Mouse (Mus musculus): Measurements from ENCODE around the gene 1500011B03Rik. TPM values are rescaled to one million over a fixed set of nuclear protein-coding genes. Genes with fewer than 3 reads are reported as not detected.

The 1500011B03Rik gene
- polyA plus RNA-seq, 1 experiment from 2014 or later, result 165 TPM

GRCm38 (mm10) chr5:114836886-114837285 lies 13.6 kb upstream of the 1500011B03Rik start:
- H3K4me2 ChIP-seq (replicated peaks), result no peak overlapping the region
- no peak for ATAC-seq (ENCODE audit: low FRiP score)
- no peak overlapping the region for H3K4me3 ChIP-seq
- peaks cover 2% of the 10 kb centered on the region; the same call in 1 of the 2 replicates for H3K4me1 ChIP-seq
- H3K27me3 ChIP-seq, result no peaks in the 10 kb centered on the region
- no peaks in the 10 kb centered on the region for H3K9me3 ChIP-seq (replicated peaks)
- 72% methylated on average over 12 of the region's 12 CpGs for WGBS
- H3K27ac ChIP-seq, result no peak overlapping the region
- no peaks in the 10 kb centered on the region for H3K36me3 ChIP-seq
- H3K9ac ChIP-seq, result no peak overlapping the region

GRCm38 (mm10) chr5:114829740-114830139 lies 6.5 kb upstream of the 1500011B03Rik start:
- H3K27ac ChIP-seq, result no peak overlapping the region
- 73% methylated on average over 3 of the region's 3 CpGs for WGBS
- H3K4me1 ChIP-seq, result 0 out of 2 replicates have a peak, but pooled peaks cover 3% of the 10 kb centered on the region
- H3K4me2 ChIP-seq (replicated peaks), result no peak overlapping the region
- H3K9ac ChIP-seq, result no peak overlapping the region
- H3K4me3 ChIP-seq, result no peak overlapping the region
- H3K27me3 ChIP-seq, result no peaks in the 10 kb centered on the region
- no peaks in the 10 kb centered on the region for H3K36me3 ChIP-seq
- no peak for ATAC-seq (ENCODE audit: low FRiP score)
- no peaks in the 10 kb centered on the region for H3K9me3 ChIP-seq (replicated peaks)

DNA sequence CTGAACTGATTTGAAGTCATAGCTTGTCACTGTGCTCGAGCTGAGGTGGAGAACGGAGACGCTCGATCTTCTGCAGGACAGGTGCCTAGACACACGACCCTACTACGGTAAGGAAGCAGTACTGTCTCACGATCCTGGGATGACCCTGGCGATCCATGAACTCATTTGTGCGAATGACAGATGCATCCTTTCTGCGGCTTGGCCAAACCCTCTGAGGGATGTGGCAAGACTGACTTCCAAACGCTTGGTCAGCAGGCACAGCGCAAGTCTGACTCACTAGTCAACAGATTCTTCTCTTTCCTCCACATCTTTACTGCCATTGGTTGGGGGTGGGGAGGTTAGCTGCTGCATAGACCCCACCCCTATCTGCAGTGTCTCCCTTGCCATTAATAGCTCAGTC lies 4.2 kb upstream of the 1500011B03Rik start:
- Histone ChIP-seq H3K9me3 (replicated peaks) (no peaks in the 10 kb centered on the region), H3K4me3 (no peak overlapping the region), H3K9ac (no peak overlapping the region), H3K27ac (no peak overlapping the region), H3K4me2 (replicated peaks) (no peak overlapping the region), H3K27me3 (no peaks in the 10 kb centered on the region), H3K4me1 (peaks cover 3% of the 10 kb centered on the region; the same call in 1 of the 2 replicates), H3K36me3 (no peaks in the 10 kb centered on the region)
- ATAC-seq (ENCODE audit: low FRiP score), result no peak
- 91% methylated on average over 12 of the region's 12 CpGs for WGBS

GRCm38 (mm10) chr5:114825978-114826691 lies 2.9 kb upstream of the 1500011B03Rik start:
- Histone ChIP-seq H3K9me3 (replicated peaks) (no peaks in the 10 kb centered on the region), H3K4me1 (peaks cover 5% of the 10 kb centered on the region; the same call in 1 of the 2 replicates), H3K27me3 (no peaks in the 10 kb centered on the region), H3K4me3 (peak overlapping the region; percentile 35), H3K36me3 (0 out of 2 replicates have a peak, but pooled peaks cover 3% of the 10 kb centered on the region), H3K27ac (peak overlapping the region; percentile 62), H3K4me2 (replicated peaks) (peak overlapping the region; percentile 54), H3K9ac (peak overlapping the region; percentile 47; the same call in 1 of the 2 replicates)
- 8% methylated on average over 27 of the region's 27 CpGs for WGBS
- ATAC-seq (ENCODE audit: low FRiP score), result peak; percentile 65

GRCm38 (mm10) chr5:114824197-114824596 lies 929 bp upstream of the 1500011B03Rik start:
- Histone ChIP-seq H3K27me3 (no peaks in the 10 kb centered on the region), H3K4me2 (replicated peaks) (no peak overlapping the region; the same call in 1 of the 2 replicates), H3K27ac (no peak overlapping the region), H3K9ac (no peak overlapping the region), H3K4me3 (no peak overlapping the region), H3K4me1 (peaks cover 5% of the 10 kb centered on the region; the same call in 1 of the 2 replicates), H3K9me3 (replicated peaks) (no peaks in the 10 kb centered on the region), H3K36me3 (0 out of 2 replicates have a peak, but pooled peaks cover 3% of the 10 kb centered on the region)
- 17% methylated on average over 9 of the region's 9 CpGs for WGBS
- ATAC-seq (ENCODE audit: low FRiP score), result no peak

DNA sequence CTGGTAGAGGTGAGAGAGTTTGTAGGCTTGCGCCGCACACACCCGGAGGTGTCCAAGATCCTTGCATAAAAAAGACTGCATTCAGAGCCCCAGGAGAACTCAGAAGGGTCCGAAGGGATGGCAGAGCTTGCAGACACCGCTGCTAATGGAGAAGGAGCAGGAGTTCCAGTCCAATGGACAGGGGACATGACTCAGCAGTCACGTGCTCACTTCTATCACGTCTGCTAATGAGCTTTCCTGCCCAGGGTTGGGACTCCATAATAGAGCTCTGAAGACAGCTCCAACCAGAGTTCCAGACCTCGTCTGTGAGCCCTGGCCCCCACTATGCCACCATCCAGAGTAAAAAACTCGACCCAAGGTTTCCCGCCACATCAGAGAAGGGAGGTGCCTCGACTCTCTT lies 5.1 kb downstream of the 1500011B03Rik start:
- Histone ChIP-seq H3K9ac (no peak overlapping the region), H3K27me3 (no peaks in the 10 kb centered on the region), H3K27ac (no peak overlapping the region; the same call in 1 of the 2 replicates), H3K36me3 (0 out of 2 replicates have a peak, but pooled peaks cover 3% of the 10 kb centered on the region), H3K4me2 (replicated peaks) (no peak overlapping the region), H3K4me1 (peaks cover 6% of the 10 kb centered on the region), H3K4me3 (no peak overlapping the region), H3K9me3 (replicated peaks) (no peaks in the 10 kb centered on the region)
- 68% methylated on average over 10 of the region's 11 CpGs for WGBS
- ATAC-seq (ENCODE audit: low FRiP score), result no peak

DNA sequence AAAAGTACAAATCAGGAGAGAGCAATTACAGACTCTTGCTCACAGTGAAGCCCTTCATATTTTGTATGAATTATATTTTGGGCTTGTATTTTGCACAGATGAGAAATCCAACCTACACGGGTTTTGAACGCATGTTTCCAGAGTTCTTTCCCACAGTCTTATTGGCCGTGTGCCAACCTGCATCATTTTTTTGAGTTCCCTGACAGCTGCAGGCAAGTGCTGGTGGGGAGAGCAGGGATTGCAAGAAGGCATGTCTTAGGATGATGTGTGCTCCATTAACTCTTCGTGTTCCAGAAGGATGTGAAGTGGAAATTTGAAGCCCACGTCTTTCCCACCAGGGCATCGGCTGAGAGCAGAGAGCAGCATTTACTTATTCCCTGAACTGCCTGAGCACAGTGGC lies 6.7 kb downstream of the 1500011B03Rik start:
- H3K27me3 ChIP-seq, result no peaks in the 10 kb centered on the region
- no peak overlapping the region for H3K9ac ChIP-seq
- H3K27ac ChIP-seq, result no peak overlapping the region
- no peak for ATAC-seq (ENCODE audit: low FRiP score)
- H3K36me3 ChIP-seq, result 0 out of 2 replicates have a peak, but pooled peaks cover 2% of the 10 kb centered on the region
- peaks cover 14% of the 10 kb centered on the region for H3K4me1 ChIP-seq
- H3K4me3 ChIP-seq, result no peak overlapping the region
- H3K4me2 ChIP-seq (replicated peaks), result no peak overlapping the region
- WGBS, result 61% methylated on average over 6 of the region's 6 CpGs
- no peaks in the 10 kb centered on the region for H3K9me3 ChIP-seq (replicated peaks)

DNA sequence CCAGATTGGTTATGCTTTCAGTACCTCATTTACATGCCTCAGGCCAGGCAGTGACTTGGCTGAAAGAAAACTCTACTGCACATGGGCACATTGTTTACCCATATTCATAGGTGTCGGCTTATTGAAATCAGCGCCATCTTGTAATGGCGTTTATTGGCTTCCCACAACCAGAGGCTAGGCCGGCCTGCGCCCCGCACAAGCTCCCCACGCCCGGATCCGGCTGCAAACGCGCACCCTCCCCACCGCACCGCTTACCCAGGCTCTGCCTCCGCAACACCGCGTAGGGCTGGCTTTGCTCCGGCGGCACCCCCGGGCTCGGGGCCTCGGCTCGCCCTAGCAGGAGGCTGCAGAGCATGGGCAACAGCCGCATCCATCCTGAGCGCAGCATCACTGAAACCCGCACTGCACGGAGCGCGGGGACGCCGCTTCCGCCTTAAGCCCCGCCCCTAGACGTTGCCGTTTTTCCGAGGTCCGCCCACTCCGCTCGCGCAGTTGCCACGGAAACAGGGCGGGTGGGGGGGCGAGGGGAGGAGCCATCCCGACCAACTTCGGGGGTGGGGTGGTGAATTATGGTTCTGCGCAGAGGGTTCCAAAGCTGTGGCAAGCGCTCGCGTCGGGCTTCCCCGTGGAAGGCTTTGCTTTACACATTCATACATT lies 9.6 kb downstream of the 1500011B03Rik start:
- ATAC-seq (ENCODE audit: low FRiP score), result peak; percentile 96
- Histone ChIP-seq H3K4me1 (peaks cover 29% of the 10 kb centered on the region), H3K36me3 (peaks cover 6% of the 10 kb centered on the region), H3K27ac (peak overlapping the region; percentile 97), H3K4me3 (peak overlapping the region; percentile 90), H3K27me3 (no peaks in the 10 kb centered on the region), H3K9me3 (replicated peaks) (no peaks in the 10 kb centered on the region), H3K9ac (peak overlapping the region; percentile 90), H3K4me2 (replicated peaks) (peak overlapping the region; percentile 60)
- WGBS, result 1% methylated on average over 50 of the region's 50 CpGs

DNA sequence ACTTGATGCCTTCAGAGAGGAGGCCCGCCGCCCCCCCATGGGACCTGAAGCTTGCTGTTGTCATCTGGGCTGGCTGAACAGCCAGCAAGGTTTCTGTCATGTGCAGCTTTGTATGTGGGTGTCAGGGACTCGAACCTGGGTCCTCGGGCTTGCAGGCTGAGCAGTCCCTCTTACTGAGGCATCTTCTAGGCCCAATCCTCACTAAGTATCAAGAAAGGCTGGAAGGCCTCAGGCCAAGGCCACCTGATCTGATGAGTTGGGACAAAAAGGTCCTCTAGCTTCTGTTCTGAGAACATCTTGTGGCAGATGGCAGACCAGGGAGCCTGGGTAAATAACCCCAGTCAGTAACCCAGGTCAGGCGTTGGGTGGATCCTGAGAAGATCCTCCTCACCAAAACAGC lies 13.4 kb downstream of the 1500011B03Rik start:
- no peak overlapping the region for H3K27ac ChIP-seq
- peaks cover 33% of the 10 kb centered on the region for H3K4me1 ChIP-seq
- no peak overlapping the region for H3K9ac ChIP-seq
- ATAC-seq (ENCODE audit: low FRiP score), result no peak
- H3K9me3 ChIP-seq (replicated peaks), result no peaks in the 10 kb centered on the region
- peaks cover 27% of the 10 kb centered on the region for H3K36me3 ChIP-seq
- 88% methylated on average over 5 of the region's 5 CpGs for WGBS
- H3K27me3 ChIP-seq, result no peaks in the 10 kb centered on the region
- H3K4me2 ChIP-seq (replicated peaks), result no peak overlapping the region
- H3K4me3 ChIP-seq, result no peak overlapping the region

DNA sequence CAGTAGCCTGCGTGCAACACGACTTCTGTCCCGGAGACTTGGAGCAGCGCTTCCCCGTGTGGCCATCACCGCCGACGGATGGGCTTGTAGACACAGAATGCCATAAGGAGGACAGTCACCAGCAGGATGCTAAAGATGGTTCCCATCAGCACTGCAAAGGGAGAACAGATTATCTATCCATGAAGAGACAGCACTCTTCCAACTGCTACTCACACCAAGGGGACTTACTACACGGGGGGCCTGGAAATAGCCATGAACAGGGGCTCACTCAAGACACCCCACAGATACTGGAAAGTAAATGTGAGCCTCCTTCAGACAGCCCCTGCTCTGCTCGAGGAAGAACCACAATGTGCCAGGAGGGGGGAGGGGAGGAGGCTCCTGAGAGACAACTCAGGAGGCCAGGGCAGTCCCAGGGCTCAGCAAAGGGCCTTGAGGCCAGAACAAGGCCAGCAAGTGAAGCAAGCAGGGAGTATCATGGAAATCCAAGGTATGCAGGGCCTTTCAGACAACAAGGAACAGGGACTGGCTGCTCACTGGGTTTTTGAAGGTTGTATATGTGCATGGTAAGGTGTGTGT lies 14.0 kb downstream of the 1500011B03Rik start:
- ATAC-seq (ENCODE audit: low FRiP score), result no peak
- H3K9ac ChIP-seq, result no peak overlapping the region
- no peak overlapping the region for H3K4me3 ChIP-seq
- no peaks in the 10 kb centered on the region for H3K27me3 ChIP-seq
- no peak overlapping the region for H3K27ac ChIP-seq
- peaks cover 32% of the 10 kb centered on the region for H3K36me3 ChIP-seq
- 76% methylated on average over 10 of the region's 10 CpGs for WGBS
- no peaks in the 10 kb centered on the region for H3K9me3 ChIP-seq (replicated peaks)
- no peak overlapping the region for H3K4me2 ChIP-seq (replicated peaks)
- peaks cover 33% of the 10 kb centered on the region for H3K4me1 ChIP-seq

- H3K9me3 ChIP-seq (replicated peaks), result no peaks in the 10 kb centered on the region
- H3K27me3 ChIP-seq, result no peaks in the 10 kb centered on the region
- 76% methylated on average over 7 of the region's 8 CpGs for WGBS
- H3K27ac ChIP-seq, result no peak overlapping the region
- H3K4me1 ChIP-seq, result peaks cover 33% of the 10 kb centered on the region
- H3K4me3 ChIP-seq, result no peak overlapping the region
- H3K4me2 ChIP-seq (replicated peaks), result no peak overlapping the region
- no peak overlapping the region for H3K9ac ChIP-seq
- no peak for ATAC-seq (ENCODE audit: low FRiP score)
- H3K36me3 ChIP-seq, result peaks cover 40% of the 10 kb centered on the region
Measured at GRCm38 (mm10) chr5:114808385-114808784, 14.9 kb downstream of the 1500011B03Rik start.

DNA sequence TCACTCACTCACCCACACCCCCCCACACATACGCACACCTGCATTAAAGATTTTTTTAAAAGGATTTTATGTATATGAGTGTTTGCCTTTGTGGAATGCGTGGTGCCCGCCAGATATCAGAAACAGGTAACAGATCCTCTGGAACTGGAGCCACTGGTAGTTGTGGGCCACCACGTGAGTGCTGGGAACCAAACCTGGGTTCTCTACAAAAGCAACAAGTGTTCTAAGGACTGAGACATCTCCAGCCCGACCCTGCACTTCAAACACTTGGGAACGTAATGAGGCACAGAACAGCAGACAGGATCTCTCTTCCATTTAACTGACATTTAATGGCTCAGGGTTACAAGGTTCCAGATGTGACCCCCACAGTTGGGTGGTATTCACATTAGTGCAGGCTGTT lies 15.4 kb downstream of the 1500011B03Rik start:
- H3K4me2 ChIP-seq (replicated peaks), result no peak overlapping the region
- no peak overlapping the region for H3K4me3 ChIP-seq
- peaks cover 32% of the 10 kb centered on the region for H3K4me1 ChIP-seq
- H3K9ac ChIP-seq, result no peak overlapping the region
- no peak overlapping the region for H3K27ac ChIP-seq
- H3K9me3 ChIP-seq (replicated peaks), result no peaks in the 10 kb centered on the region
- no peaks in the 10 kb centered on the region for H3K27me3 ChIP-seq
- 69% methylated on average over 6 of the region's 6 CpGs for WGBS
- no peak for ATAC-seq (ENCODE audit: low FRiP score)
- H3K36me3 ChIP-seq, result peaks cover 45% of the 10 kb centered on the region
